Mouse (Mus musculus): ENCODE results near the gene Egfem1.

Egfem1 gene

GRCm38 (mm10) chr3:29135176-29136064, 53.6 kb downstream of the Egfem1 start:
- no peak for DNase-seq (ENCODE audit: low read depth)

GRCm38 (mm10) chr3:29136065-29136955, 54.5 kb downstream of the Egfem1 start:
- no peak for DNase-seq (ENCODE audit: low read depth)

DNA sequence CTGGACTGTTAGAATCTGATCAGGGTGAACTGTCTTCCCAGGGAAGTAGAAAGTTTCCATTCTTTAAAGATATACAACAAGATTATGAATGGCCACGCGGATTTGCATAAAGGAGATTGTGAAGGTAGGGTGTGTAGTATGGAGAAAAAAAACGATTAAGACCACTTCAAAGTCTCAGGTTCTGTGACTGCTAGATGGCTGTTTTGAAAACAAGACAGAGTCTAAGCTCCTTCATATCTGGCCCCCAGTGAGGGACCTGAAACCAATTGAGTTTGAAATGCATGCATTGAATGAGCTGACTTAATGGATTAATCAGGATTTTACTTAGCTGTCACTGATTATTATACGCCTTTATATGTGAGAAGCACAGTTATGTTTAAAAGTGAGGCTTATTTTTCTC, 86.6 kb downstream of the Egfem1 start:
- no peak for DNase-seq (ENCODE audit: low read depth)

GRCm38 (mm10) chr3:29169003-29169402, 87.2 kb downstream of the Egfem1 start:
- DNase-seq (ENCODE audit: low read depth) = no peak

DNA sequence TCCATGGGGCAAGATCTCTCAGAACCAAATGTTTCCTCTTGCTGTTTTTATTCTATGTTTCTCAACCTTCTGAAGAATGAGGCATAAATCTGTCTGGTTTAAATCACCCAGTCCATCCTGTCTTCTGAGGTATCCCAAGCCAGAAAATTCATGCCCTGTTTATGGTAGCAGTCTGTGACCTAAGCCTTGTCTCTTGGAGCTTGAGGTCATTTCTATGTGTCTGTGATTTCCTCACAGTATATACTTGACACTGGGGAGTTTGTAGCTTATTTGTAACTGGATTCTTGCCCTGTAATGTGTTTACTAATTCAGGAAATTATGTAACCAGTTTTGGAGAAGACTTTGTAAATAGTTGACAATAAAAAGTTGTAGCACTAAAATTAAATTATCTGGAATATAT, 95.2 kb downstream of the Egfem1 start:
- DNase-seq (ENCODE audit: low read depth) = no peak

- DNase-seq (ENCODE audit: low read depth) = no peak
These were observed 101.2 kb downstream of the Egfem1 start for GRCm38 (mm10) chr3:29182988-29183387.

GRCm38 (mm10) chr3:29183615-29184198, 101.9 kb downstream of the Egfem1 start:
- DNase-seq (ENCODE audit: low read depth) = no peak

DNA sequence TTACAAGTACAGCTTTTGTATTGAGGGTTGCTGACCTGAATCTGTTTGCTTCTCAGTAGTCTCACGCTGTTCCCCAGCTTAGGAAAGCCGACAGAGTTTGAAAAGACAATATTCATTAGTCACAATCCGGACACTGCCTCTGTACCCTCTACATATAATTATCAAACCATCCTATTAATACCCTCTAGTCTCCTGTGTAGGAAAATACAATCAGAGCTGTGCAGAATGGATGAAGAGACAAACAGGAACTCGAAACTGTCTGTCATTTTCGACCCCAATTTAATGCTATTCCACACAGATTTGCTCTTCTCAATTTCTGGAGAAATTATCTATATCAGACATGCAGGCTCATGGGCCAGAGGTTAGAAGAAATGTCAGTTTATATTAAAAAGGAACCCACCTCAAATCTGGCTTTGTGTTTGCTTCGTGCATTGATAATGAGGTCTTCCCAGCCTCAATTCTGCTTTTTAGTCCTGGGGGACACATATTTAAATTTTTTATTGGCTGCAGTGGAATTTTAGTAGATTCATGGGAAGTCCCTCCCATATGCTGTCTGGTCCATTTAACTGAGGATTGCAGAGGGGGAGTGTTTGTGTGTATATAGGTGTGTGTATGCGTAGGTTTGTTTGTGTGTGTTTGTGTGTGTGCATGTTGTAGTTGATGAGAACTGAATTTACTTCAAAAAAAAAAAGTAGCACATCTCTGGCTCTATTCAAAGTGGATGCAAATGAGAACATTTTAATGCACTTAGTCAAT, 102.8 kb downstream of the Egfem1 start:
- DNase-seq (ENCODE audit: low read depth) = no peak

- DNase-seq (ENCODE audit: low read depth) = no peak
These were observed 108.4 kb downstream of the Egfem1 start for GRCm38 (mm10) chr3:29190263-29190662.

- DNase-seq (ENCODE audit: low read depth) = no peak
These were observed 116.1 kb downstream of the Egfem1 start for GRCm38 (mm10) chr3:29197727-29198512.

DNA sequence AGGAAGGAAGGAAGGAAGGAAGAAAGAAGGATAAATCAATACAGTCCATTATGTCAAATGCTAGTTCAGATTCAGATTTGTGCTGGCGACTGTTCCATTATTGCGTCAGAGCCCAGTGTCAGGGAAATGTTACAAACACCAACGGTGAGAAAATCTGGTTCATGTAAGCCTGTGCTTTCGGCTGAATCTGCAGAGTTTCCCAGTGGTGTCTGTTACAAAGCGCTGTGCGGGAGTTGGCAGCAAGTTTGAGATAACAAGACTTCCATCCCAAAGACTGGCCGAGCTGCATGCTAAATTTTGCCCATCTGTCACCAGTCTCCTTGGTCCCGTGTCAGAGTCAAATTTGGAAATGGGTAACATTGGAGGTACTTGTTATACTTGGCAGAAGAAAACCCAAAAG, 118.8 kb downstream of the Egfem1 start:
- DNase-seq (ENCODE audit: low read depth) = no peak

DNA sequence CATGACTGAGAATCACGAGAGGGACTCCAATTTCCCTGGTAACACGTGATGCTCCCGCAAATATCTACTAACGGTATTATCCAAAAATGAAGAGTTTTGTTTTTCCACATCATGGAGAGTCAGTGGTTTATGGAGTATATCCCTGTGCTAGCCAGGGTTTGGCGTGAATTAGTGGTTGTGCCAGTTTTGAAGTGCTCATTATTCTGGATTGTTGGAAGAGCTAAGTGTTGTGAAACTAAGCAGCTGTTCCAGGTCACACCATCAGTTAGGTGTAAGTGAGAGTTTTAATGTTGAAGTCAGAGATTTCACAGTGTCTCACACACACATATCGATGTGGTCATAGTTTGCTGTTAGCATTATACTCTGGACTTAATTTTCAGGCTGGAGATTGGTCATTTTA, 120.7 kb downstream of the Egfem1 start:
- no peak for DNase-seq (ENCODE audit: low read depth)

DNA sequence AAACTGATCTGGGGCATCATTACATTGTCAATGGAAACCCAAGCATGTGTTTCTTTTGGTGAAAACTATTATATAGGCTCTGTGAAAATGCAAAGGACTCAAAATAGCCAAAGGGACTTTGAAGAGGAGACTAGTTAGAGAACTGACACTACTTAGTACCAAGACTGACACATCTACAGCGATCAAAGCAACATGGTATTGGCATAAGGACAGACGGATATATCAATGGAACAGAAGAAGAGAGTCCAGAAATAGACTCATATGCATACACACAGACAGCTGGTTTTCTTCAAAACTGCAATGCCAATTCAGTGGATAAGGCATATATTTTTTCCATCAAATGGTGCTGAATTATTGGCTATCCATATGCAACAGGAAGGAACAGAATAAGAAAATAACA, 140.6 kb downstream of the Egfem1 start:
- DNase-seq (ENCODE audit: low read depth) = no peak

DNA sequence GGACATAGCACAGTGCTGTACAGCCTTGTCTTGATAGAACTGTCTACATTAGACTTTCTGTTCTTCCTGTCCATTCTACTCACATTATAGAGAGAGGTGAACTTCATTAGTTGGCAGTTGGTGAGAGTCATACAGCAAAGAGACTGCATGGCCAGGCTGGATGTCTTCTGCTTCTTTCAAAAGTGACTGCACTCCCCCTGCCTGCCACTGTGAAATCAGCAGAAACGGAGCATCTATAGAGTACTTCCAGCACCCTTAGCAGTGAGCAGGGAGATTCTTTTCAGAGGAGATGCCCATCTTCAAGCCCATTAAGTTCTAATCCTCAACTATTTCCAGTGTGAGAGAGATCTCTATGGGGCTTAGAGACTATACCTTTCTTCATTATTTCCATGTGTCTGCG, 147.9 kb downstream of the Egfem1 start:
- no peak for DNase-seq (ENCODE audit: low read depth)

DNA sequence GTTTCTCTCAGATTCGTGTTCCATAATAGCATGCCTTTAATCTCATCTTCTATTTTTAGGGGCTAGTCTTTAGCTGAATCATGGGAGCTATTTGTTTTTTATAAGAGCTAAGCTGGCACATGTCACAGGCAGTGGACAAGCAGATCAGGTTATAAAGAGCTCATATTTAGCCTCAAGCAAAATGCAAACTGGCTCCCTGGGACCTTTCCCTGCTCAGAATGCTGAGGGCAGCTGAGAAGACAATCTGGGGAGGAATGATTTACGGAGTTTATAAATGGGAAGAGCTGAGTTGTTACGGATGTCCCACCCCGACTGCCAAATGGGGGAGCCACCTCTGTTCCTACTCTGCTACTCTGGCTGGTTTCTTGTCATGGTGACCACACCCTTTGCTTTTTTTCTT, 153.7 kb downstream of the Egfem1 start:
- no peak for DNase-seq (ENCODE audit: low read depth)

- no peak for DNase-seq (ENCODE audit: low read depth)
These were observed 154.7 kb downstream of the Egfem1 start for GRCm38 (mm10) chr3:29236517-29236916.

DNA sequence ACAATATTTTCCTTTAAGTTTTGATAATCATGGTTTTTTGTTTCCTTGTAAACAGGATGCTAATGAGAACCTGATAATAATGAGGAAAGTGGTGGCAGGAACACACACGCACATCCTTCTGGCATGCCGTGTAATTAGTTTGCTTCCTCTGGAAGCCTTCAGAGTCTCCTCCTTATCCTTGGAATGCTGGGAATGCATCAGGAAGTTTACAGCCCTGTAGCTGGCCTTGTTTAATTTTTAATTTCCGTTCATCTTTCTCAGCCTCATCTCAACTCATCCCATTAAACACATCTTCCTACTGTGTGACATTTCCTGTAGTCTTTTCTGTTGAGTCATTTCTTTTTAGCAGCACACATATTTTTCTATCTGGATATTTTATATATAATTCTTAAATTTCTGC, 161.8 kb downstream of the Egfem1 start:
- DNase-seq (ENCODE audit: low read depth) = no peak

GRCm38 (mm10) chr3:29291633-29292032, 209.8 kb downstream of the Egfem1 start:
- no peak for DNase-seq (ENCODE audit: low read depth)

DNA sequence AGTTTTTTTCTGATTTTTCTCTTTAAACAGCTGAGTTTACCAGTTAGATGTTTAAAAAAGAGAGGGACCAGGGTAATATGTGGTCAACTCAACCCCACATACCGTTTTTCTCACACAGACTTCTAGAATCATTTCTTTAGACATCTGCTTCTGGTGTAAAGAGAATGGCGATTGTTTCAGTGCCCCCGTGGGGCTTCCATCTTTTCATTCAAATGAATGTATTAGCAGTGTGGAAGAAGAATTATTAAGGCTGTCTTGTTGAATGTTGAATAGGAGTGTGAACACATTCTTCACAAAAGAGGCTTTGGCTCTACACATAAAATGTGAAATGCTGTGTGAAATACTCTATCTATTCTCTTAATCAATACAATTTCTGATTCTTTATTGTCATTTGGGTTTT, 210.4 kb downstream of the Egfem1 start:
- DNase-seq (ENCODE audit: low read depth) = no peak

- no peak for DNase-seq (ENCODE audit: low read depth)
These were observed 211.4 kb downstream of the Egfem1 start for GRCm38 (mm10) chr3:29293230-29293629.

DNA sequence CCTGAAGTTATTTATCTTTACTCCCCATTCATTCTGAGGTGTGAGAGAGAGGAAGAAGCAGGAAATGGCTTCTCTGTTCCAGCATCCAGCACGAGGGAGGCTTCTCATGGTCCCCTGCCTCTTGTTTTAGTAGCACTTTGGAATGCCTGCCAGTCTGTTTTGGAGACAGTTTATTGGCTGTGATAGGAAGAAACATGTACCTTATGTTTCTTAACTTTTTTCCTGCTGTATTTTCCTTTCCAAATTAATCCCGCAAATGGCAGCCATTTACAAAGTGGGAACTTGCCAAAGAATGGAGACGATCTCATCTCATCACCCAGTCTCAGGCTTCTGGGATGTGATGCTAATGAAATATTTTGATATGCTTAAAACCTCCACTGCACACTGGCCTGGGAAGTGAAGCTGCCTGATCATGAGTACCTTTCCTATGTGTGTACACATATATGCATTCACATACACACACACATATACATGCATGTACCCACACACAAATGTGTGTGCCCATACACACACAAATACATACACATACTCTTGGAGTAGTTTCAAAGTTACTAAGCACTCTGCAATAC, 260.5 kb downstream of the Egfem1 start:
- no peak for DNase-seq (ENCODE audit: low read depth)

All from fibroblast of lung, adult 2 months (primary cell).